Mouse (Mus musculus) midbrain, postnatal 0 days (tissue): ENCODE results near the gene Gm17545. TPM values are rescaled to one million over a fixed set of nuclear protein-coding genes. Genes with fewer than 3 reads are reported as not detected.
A peak's percentile ranks its signal among the peaks of the same experiment; 100 is the strongest.

Experiments used
- ATAC-seq: fragments of 200-750 bp; cut with Nextera tagmentation; 2 replicates; pipeline ENCODE4 v1.8.0; 2017; ENCODE audit warnings: moderate number of reproducible peaks, mild to moderate bottlenecking, moderate TSS enrichment, moderate library complexity; ENCODE audit not compliant: low FRiP score
- DNase-seq: peaks from one replicate; pipeline ENCODE4 v3.0.0-alpha.2; 2015; ENCODE audit warnings: low spot score
- H3K27ac ChIP-seq: fragments of 300-500 bp; sonication (generic); 2 replicates; pipeline ENCODE4 v1.5.1; 2014; ENCODE audit warnings: low read depth, mild to moderate bottlenecking, low read length, mixed read lengths
- H3K27me3 ChIP-seq: fragments of 300-500 bp; sonication (generic); 2 replicates; pipeline ENCODE4 v1.6.1; 2014; ENCODE audit warnings: low read length, control low read depth, mixed read lengths; ENCODE audit not compliant: insufficient read depth
- H3K36me3 ChIP-seq: fragments of 300-500 bp; sonication (generic); 2 replicates; pipeline ENCODE4 v1.6.1; 2014; ENCODE audit warnings: low read length, control low read depth, mixed read lengths; ENCODE audit not compliant: insufficient read depth
- H3K4me1 ChIP-seq: fragments of 300-500 bp; sonication (generic); 2 replicates; pipeline ENCODE4 v1.6.1; 2014; ENCODE audit warnings: mild to moderate bottlenecking, control low read depth, antibody characterized with exemption, low read length, mixed read lengths; ENCODE audit not compliant: insufficient read depth
- H3K4me2 ChIP-seq: fragments of 300-500 bp; sonication (generic); 2 replicates; pipeline ENCODE4 v1.6.1; 2014; ENCODE audit warnings: low read depth, mild to moderate bottlenecking, low read length, mixed read lengths; ENCODE audit not compliant: poor library complexity, severe bottlenecking
- H3K4me3 ChIP-seq: fragments of 300-500 bp; sonication (generic); 2 replicates; pipeline ENCODE4 v1.5.1; 2014; ENCODE audit warnings: low read depth, mild to moderate bottlenecking, low read length, moderate library complexity
- H3K9ac ChIP-seq: fragments of 300-500 bp; sonication (generic); replicated peaks from 2 replicates; pipeline ENCODE4 v1.6.1; 2014; ENCODE audit warnings: mild to moderate bottlenecking, low read length, moderate library complexity, mixed read lengths; ENCODE audit not compliant: poor library complexity, severe bottlenecking
- H3K9me3 ChIP-seq: fragments of 300-500 bp; sonication (generic); 2 replicates; pipeline ENCODE4 v1.6.1; 2016; ENCODE audit warnings: low read length, control low read depth
- CTCF ChIP-seq: IDR thresholded peaks from 2 replicates; pipeline ENCODE4 v1.5.1; 2016; ENCODE audit warnings: antibody characterized with exemption, mild to moderate bottlenecking
- WGBS: fragments of 180-500 bp; shearing (Covaris S2); extraction: QIAGEN DNeasy Blood & Tissue Kit; methylation state at CpG from one replicate; pipeline ENCODE4 v1.1.7; 2014; 5-methylcytosine and 5-hydroxymethylcytosine counted together
- polyA plus RNA-seq: library from polyadenylated mRNA; unstranded; fragments of >200 nt; fragmentation: Nextera tagmentation; extraction: Ambion mirVana; gene quantifications from 2 replicates; pipeline ENCODE4 v1.2.1, GENCODE M21; 2015
- total RNA-seq: library from RNA; depleted of rRNA; stranded (reverse); fragments of >200 nt; gene quantifications from 2 replicates; pipeline ENCODE4 v1.2.3, GENCODE M21; 2014

The Gm17545 gene
- total and polyA plus RNA-seq, 2 experiments from 2014 or later, result not detected

- no peak for DNase-seq
- TF ChIP-seq CTCF, result no peak
- 90% methylated on average over 12 of the region's 12 CpGs for WGBS
- Histone ChIP-seq H3K4me2 (no peak overlapping the region), H3K9ac (no peak overlapping the region), H3K27me3 (no peaks in the 10 kb centered on the region), H3K36me3 (no peaks in the 10 kb centered on the region), H3K9me3 (no peaks in the 10 kb centered on the region), H3K4me3 (no peak overlapping the region), H3K4me1 (no peaks in the 10 kb centered on the region), H3K27ac (no peak overlapping the region)
- no peak for ATAC-seq
These were observed 30.6 kb downstream of the Gm17545 start for GRCm38 (mm10) chr9:22484562-22485308.

- no peak overlapping the region for H3K27ac ChIP-seq
- TF ChIP-seq CTCF, result no peak
- no peaks in the 10 kb centered on the region for H3K36me3 ChIP-seq
- no peak overlapping the region for H3K9ac ChIP-seq
- DNase-seq (no peak), ATAC-seq (no peak)
- H3K4me1 ChIP-seq, result no peaks in the 10 kb centered on the region
- H3K9me3 ChIP-seq, result no peaks in the 10 kb centered on the region
- no peaks in the 10 kb centered on the region for H3K27me3 ChIP-seq
- 88% methylated on average over 7 of the region's 7 CpGs for WGBS
- H3K4me3 ChIP-seq, result no peak overlapping the region
- no peak overlapping the region for H3K4me2 ChIP-seq
These were observed 32.1 kb downstream of the Gm17545 start for GRCm38 (mm10) chr9:22486211-22486610.

GRCm38 (mm10) chr9:22488963-22489362, 34.9 kb downstream of the Gm17545 start:
- Histone ChIP-seq H3K27me3 (no peaks in the 10 kb centered on the region), H3K4me2 (no peak overlapping the region), H3K9me3 (no peaks in the 10 kb centered on the region), H3K27ac (no peak overlapping the region), H3K4me3 (no peak overlapping the region), H3K36me3 (no peaks in the 10 kb centered on the region), H3K4me1 (no peaks in the 10 kb centered on the region), H3K9ac (no peak overlapping the region)
- no peak for TF ChIP-seq CTCF
- ATAC-seq (no peak), DNase-seq (no peak)
- WGBS, result 65% methylated on average over 9 of the region's 9 CpGs

- H3K27me3 ChIP-seq, result no peaks in the 10 kb centered on the region
- no peaks in the 10 kb centered on the region for H3K4me1 ChIP-seq
- DNase-seq, result no peak
- WGBS, result 86% methylated on average over 9 of the region's 9 CpGs
- no peak overlapping the region for H3K27ac ChIP-seq
- H3K4me2 ChIP-seq, result no peak overlapping the region
- no peak overlapping the region for H3K4me3 ChIP-seq
- TF ChIP-seq CTCF, result no peak
- H3K9me3 ChIP-seq, result no peaks in the 10 kb centered on the region
- no peak overlapping the region for H3K9ac ChIP-seq
- H3K36me3 ChIP-seq, result 0 out of 2 replicates have a peak, but pooled peaks cover 4% of the 10 kb centered on the region
- no peak for ATAC-seq
These were observed 40.2 kb downstream of the Gm17545 start for GRCm38 (mm10) chr9:22494203-22494807.

DNA sequence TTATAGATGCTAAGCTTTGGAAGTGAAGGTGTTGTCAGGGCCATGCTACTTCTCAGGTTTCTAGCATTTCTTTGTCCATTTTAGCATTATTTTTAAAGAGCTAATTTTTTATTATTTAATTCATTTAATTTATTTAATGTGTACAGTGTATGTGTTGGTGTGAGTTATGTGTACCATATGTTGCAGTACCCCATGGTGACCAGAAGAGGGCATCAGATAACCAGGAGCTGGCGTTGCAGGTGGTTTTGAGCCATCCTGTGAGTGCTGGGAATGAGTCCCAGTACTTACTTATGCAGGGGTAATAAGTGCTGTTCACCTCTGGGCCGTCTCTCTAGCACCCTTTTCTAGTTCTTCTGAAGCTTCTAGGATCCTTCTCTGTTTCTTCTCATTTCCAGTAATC, 41.0 kb downstream of the Gm17545 start:
- 94% methylated on average over 2 of the region's 2 CpGs for WGBS
- TF ChIP-seq CTCF, result peak; percentile 43
- H3K36me3 ChIP-seq, result 0 out of 2 replicates have a peak, but pooled peaks cover 4% of the 10 kb centered on the region
- H3K4me3 ChIP-seq, result no peak overlapping the region
- H3K4me2 ChIP-seq, result no peak overlapping the region
- no peak overlapping the region for H3K9ac ChIP-seq
- no peak for ATAC-seq
- no peaks in the 10 kb centered on the region for H3K9me3 ChIP-seq
- DNase-seq, result no peak
- no peaks in the 10 kb centered on the region for H3K4me1 ChIP-seq
- H3K27me3 ChIP-seq, result no peaks in the 10 kb centered on the region
- H3K27ac ChIP-seq, result no peak overlapping the region

DNA sequence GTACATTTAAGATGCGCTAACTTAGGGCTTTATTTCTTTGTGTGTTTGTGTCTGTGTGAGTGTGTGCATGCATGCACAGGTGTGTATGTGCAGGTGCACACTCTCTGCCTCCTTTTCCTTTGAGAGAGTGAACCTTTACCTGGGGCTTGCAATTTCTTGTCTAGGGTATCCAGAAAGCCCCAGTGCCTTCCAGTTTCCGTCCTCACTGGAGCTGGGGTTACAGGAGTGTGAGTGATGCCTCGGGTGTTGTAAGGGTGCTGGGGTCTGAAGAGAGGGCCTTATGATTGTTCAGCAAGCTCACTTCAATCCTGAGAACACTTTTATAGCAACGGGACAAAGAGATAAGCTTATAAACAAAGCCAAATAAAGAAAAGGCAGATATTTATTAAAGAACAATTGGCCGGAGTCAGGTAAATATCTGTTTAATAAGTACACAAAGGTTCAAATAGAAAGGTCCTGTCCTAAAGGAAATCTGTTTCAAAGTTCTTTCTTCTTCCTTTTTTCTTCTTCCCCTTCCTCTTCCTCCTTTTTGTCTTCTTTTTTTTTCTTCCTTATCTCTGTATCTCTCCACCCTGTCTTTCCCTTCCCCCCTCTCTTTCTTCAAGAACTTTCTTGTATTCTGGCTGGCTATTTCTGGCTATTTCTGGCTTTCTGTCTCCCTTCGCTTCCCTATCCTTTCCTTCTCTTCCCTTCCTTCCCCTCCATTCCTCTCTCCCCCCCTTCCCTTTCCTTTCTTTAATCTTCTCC, 43.1 kb downstream of the Gm17545 start:
- H3K4me3 ChIP-seq, result no peak overlapping the region
- no peaks in the 10 kb centered on the region for H3K27me3 ChIP-seq
- H3K9ac ChIP-seq, result no peak overlapping the region
- 0 out of 2 replicates have a peak, but pooled peaks cover 4% of the 10 kb centered on the region for H3K36me3 ChIP-seq
- no peak for DNase-seq
- no peak for ATAC-seq
- H3K9me3 ChIP-seq, result no peaks in the 10 kb centered on the region
- H3K27ac ChIP-seq, result no peak overlapping the region
- H3K4me1 ChIP-seq, result no peaks in the 10 kb centered on the region
- WGBS, result 87% methylated on average over 6 of the region's 6 CpGs
- TF ChIP-seq CTCF, result no peak
- H3K4me2 ChIP-seq, result no peak overlapping the region
